Mouse (Mus musculus) monocyte, adult 5-6 weeks (primary cell): ENCODE results near the gene Eea1. TPM values are rescaled to one million over a fixed set of nuclear protein-coding genes. Genes with fewer than 3 reads are reported as not detected.

ENCODE experiments used
- ATAC-seq: fragments of 153-309, 156-312 bp; replicated peaks from 2 replicates; pipeline ENCODE4 v1.8.0; 2017; ENCODE audit warnings: mild to moderate bottlenecking; ENCODE audit not compliant: low TSS enrichment, insufficient number of reproducible peaks, severe bottlenecking, poor library complexity, low FRiP score
- total RNA-seq: library from RNA; stranded (forward); fragments of 200-1000, 200-491, 200-594 nt; gene quantifications from 3 replicates; pipeline ENCODE4 v1.2.3, GENCODE M21; 2017

Eea1 gene
- total RNA-seq, 1 experiment from 2014 or later, result 22.9 TPM

- ATAC-seq, result 0 out of 2 replicates have a peak, but pooled peaks have one; percentile 53
Measured at GRCm38 (mm10) chr10:96033356-96033984, 93.0 kb downstream of the Eea1 start.

- no peak for ATAC-seq
Measured at GRCm38 (mm10) chr10:96034106-96034505, 93.7 kb downstream of the Eea1 start.

GRCm38 (mm10) chr10:96035951-96036350 lies 95.5 kb downstream of the Eea1 start:
- ATAC-seq, result no peak

- no peak for ATAC-seq
Measured at GRCm38 (mm10) chr10:96044216-96044615, 103.8 kb downstream of the Eea1 start.

- ATAC-seq, result no peak
Measured at GRCm38 (mm10) chr10:96047960-96048536, 107.6 kb downstream of the Eea1 start.

- ATAC-seq, result no peak
Measured at GRCm38 (mm10) chr10:96048550-96048949, 108.1 kb downstream of the Eea1 start.

- no peak for ATAC-seq
Measured at GRCm38 (mm10) chr10:96067347-96067746, 126.9 kb downstream of the Eea1 start.

GRCm38 (mm10) chr10:96074386-96074785 lies 133.9 kb downstream of the Eea1 start:
- ATAC-seq, result no peak

GRCm38 (mm10) chr10:96075403-96075802 lies 135.0 kb downstream of the Eea1 start:
- ATAC-seq, result peak; percentile 78

GRCm38 (mm10) chr10:96075880-96076279 lies 135.4 kb downstream of the Eea1 start:
- no peak for ATAC-seq

GRCm38 (mm10) chr10:96076461-96076860 lies 136.0 kb downstream of the Eea1 start:
- no peak for ATAC-seq

- peak; percentile 100 for ATAC-seq
Measured at GRCm38 (mm10) chr10:96077480-96078066, 137.1 kb downstream of the Eea1 start.

- ATAC-seq, result no peak
Measured at GRCm38 (mm10) chr10:96079823-96080222, 139.4 kb downstream of the Eea1 start.

GRCm38 (mm10) chr10:96080440-96081381 lies 140.3 kb downstream of the Eea1 start:
- no peak for ATAC-seq

- no peak for ATAC-seq
Measured at GRCm38 (mm10) chr10:96082203-96082602, 141.8 kb downstream of the Eea1 start.

GRCm38 (mm10) chr10:96089744-96090143 lies 149.3 kb downstream of the Eea1 start:
- ATAC-seq, result no peak

GRCm38 (mm10) chr10:96090388-96090787 lies 149.9 kb downstream of the Eea1 start:
- ATAC-seq, result no peak

- no peak for ATAC-seq
Measured at GRCm38 (mm10) chr10:96093890-96094531, 153.6 kb downstream of the Eea1 start.

- ATAC-seq, result no peak
Measured at GRCm38 (mm10) chr10:96094559-96094958, 154.1 kb downstream of the Eea1 start.
